Mouse (Mus musculus) intestine, embryonic 15.5 days (tissue): ENCODE data around the gene Cntnap5a. TPM values are rescaled to one million over a fixed set of nuclear protein-coding genes. Genes with fewer than 3 reads are reported as not detected.
A peak's percentile ranks its signal among the peaks of the same experiment; 100 is the strongest.

Source experiments
- ATAC-seq: fragments of 200-750 bp; cut with Nextera tagmentation; 2 replicates; pipeline ENCODE4 v1.8.0; 2017; ENCODE audit warnings: moderate TSS enrichment, moderate library complexity
- H3K27ac ChIP-seq: fragments of 300-500 bp; sonication (generic); 2 replicates; pipeline ENCODE4 v1.5.1; 2015; ENCODE audit warnings: mild to moderate bottlenecking, inconsistent platforms
- H3K27me3 ChIP-seq: fragments of 300-500 bp; sonication (generic); replicated peaks from 2 replicates; pipeline ENCODE4 v1.6.1; 2015; ENCODE audit warnings: inconsistent platforms
- H3K36me3 ChIP-seq: fragments of 300-500 bp; sonication (generic); 2 replicates; pipeline ENCODE4 v1.6.1; 2015; ENCODE audit warnings: inconsistent platforms
- H3K4me1 ChIP-seq: fragments of 300-500 bp; sonication (generic); replicated peaks from 2 replicates; pipeline ENCODE4 v1.6.1; 2015; ENCODE audit warnings: inconsistent platforms
- H3K4me2 ChIP-seq: fragments of 300-500 bp; sonication (generic); replicated peaks from 2 replicates; pipeline ENCODE4 v1.6.1; 2015; ENCODE audit warnings: mild to moderate bottlenecking, inconsistent platforms
- H3K4me3 ChIP-seq: fragments of 300-500 bp; sonication (generic); replicated peaks from 2 replicates; pipeline ENCODE4 v1.5.1; 2015; ENCODE audit warnings: inconsistent platforms
- H3K9ac ChIP-seq: fragments of 300-500 bp; sonication (generic); 2 replicates; pipeline ENCODE4 v1.6.1; 2015; ENCODE audit warnings: inconsistent platforms
- H3K9me3 ChIP-seq: fragments of 300-500 bp; sonication (generic); 2 replicates; pipeline ENCODE4 v1.6.1; 2016; ENCODE audit warnings: inconsistent platforms
- WGBS: fragments of 180-500 bp; shearing (Covaris S2); methylation state at CpG from one replicate; pipeline ENCODE4 v1.1.7; 2015; 5-methylcytosine and 5-hydroxymethylcytosine counted together
- polyA plus RNA-seq: library from polyadenylated mRNA; unstranded; fragments of >200 nt; fragmentation: Nextera tagmentation; extraction: Ambion mirVana; gene quantifications from 2 replicates; pipeline ENCODE4 v1.2.1, GENCODE M21; 2015

Gene Cntnap5a
- 0.04 and 0.05 TPM in 2 replicates for polyA plus RNA-seq

DNA sequence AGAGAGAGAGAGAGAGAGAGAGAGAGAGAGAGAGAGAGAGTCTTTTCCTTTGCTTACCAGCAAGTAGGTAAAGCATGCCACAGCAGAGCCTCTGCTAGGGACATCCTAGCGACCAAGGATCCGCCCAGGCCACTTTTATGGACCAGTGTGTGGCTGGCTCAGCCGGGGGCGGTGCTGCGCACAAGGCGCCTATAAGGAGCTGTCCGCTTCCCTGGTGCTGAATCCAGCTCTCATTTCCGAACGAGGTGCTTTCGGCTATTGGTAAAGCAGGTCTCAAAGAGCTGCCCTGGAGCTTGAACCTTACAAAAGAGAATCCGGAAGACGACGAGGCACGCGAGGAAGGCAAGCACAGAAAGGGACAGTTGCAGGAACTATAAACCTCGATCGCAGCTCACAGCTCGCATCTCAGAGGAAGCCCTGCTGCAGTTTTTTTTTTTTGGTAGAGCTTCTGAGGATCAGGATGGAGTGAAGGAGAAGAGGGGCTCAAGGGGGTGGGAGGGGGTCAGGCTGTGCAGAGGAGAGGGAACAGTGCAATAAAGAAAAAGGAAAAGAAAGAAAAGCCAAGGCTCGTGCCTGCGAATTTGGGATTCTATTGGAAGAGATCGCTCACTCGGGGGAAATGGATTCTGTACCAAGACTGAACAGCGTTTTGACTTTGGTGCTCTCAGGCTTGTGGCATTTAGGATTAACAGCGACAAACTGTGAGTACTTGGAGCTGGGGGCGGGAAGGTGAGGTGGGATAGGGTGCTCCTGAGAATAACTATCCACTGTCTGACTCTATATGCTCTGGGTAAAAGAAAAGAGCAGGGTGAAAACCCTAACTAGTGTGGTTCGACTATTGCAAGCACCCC lies at the start of gene Cntnap5a:
Gene Cntnap5a, plus strand, starts transcription at position 239 of the 851 bp plus-strand sequence.
- H3K9ac ChIP-seq = no peak within 1 kb of the TSS
- no peaks in the 10 kb centered on the region for H3K27me3 ChIP-seq
- peak; percentile 82 for ATAC-seq
- H3K4me3 ChIP-seq = no peak within 1 kb of the TSS
- H3K9me3 ChIP-seq = no peaks in the 10 kb centered on the region
- no peak within 1 kb of the TSS for H3K27ac ChIP-seq
- H3K4me2 ChIP-seq = no peak within 1 kb of the TSS
- H3K4me1 ChIP-seq = no peaks in the 10 kb centered on the region
- H3K36me3 ChIP-seq = no peaks in the 10 kb centered on the region
- 13% methylated on average over 26 of the region's 26 CpGs for WGBS

GRCm38 (mm10) chr1:115646921-115647320 lies 37.6 kb upstream of the Cntnap5a start:
- no peak overlapping the region for H3K4me2 ChIP-seq
- H3K27ac ChIP-seq = no peak overlapping the region
- no peak overlapping the region for H3K4me3 ChIP-seq
- no peaks in the 10 kb centered on the region for H3K4me1 ChIP-seq
- no peak for ATAC-seq
- 73% methylated on average over 2 of the region's 2 CpGs for WGBS
- H3K27me3 ChIP-seq = no peaks in the 10 kb centered on the region
- no peak overlapping the region for H3K9ac ChIP-seq
- H3K9me3 ChIP-seq = no peaks in the 10 kb centered on the region
- H3K36me3 ChIP-seq = no peaks in the 10 kb centered on the region

- 84% methylated on average over 5 of the region's 5 CpGs for whole genome bisulfite sequencing
- no peak overlapping the region for H3K27ac ChIP-seq
- no peaks in the 10 kb centered on the region for H3K4me1 ChIP-seq
- ATAC-seq = no peak
- H3K4me3 ChIP-seq = no peak overlapping the region
- no peak overlapping the region for H3K9ac ChIP-seq
- no peak overlapping the region for H3K4me2 ChIP-seq
- H3K27me3 ChIP-seq = no peaks in the 10 kb centered on the region
- H3K9me3 ChIP-seq = no peaks in the 10 kb centered on the region
- no peaks in the 10 kb centered on the region for H3K36me3 ChIP-seq
Observed at GRCm38 (mm10) chr1:115658343-115659064, 26.1 kb upstream of the Cntnap5a start.

DNA sequence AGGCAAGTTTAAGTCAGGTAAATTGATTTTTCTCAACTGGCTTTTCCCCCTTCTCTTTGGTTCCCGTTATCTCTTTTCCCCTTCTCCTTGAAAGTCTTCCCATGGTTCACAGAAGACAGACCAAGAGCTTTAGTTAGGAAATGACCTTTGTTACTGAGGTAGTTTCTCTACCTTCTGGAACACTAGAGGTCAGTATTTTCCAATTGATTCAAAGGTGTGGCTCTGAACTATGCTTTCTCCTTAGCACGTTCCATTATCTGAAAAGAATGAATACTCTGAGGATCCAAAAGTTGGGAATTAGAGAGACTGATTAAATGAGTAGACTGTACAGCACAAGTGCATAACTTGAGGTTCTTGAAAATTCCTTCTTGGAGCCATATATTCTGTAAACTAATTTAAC lies 1.9 kb downstream of the Cntnap5a start:
- no peaks in the 10 kb centered on the region for H3K9me3 ChIP-seq
- no peaks in the 10 kb centered on the region for H3K36me3 ChIP-seq
- H3K4me3 ChIP-seq = no peak overlapping the region
- no peak for ATAC-seq
- H3K4me2 ChIP-seq = no peak overlapping the region
- H3K9ac ChIP-seq = no peak overlapping the region
- no peaks in the 10 kb centered on the region for H3K4me1 ChIP-seq
- no peaks in the 10 kb centered on the region for H3K27me3 ChIP-seq
- 33% methylated on average over 2 of the region's 2 CpGs for WGBS
- no peak overlapping the region for H3K27ac ChIP-seq

DNA sequence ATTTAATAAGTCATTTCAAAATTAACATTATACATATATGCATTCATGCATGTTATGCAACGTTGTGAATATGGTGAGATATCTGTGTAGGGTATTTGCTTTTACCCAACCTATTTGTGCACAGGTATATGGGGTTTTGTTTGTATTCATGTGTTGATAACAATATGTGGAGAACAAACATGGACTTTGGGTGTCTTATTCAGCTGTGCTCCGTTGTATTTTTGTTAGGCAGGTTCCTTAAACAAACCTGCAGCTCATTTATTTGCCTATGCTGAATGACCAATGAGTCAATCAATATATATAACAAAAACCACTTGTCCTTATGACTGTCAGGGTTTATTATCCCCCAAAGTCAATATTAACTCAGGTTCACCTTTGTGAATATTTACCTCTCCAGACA lies 15.2 kb downstream of the Cntnap5a start:
- Histone ChIP-seq H3K36me3 (no peaks in the 10 kb centered on the region), H3K4me1 (no peaks in the 10 kb centered on the region), H3K4me2 (no peak overlapping the region), H3K27me3 (no peaks in the 10 kb centered on the region), H3K9ac (no peak overlapping the region), H3K9me3 (no peaks in the 10 kb centered on the region), H3K27ac (no peak overlapping the region), H3K4me3 (no peak overlapping the region)
- WGBS = 45% methylated on average over 2 of the region's 2 CpGs
- ATAC-seq = no peak

DNA sequence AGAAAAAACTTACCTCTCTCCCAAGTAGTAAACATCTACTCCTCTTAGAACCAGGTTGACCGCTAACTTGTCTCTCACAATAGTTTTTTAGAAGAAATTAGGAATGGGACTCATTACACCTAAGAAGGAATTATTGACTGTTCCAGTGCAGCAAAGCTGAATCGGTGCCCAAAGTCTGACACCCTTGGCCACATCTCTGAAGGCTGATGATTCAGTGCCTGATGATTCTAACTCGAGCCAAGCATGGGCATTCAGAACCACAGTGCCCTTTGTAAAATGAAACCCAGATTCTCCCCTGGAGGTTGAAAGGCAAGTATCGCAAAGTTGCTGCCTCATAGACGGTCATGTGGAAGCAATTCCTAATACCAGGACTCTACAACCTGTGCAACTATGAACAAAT lies 58.0 kb downstream of the Cntnap5a start:
- Histone ChIP-seq H3K4me2 (no peak overlapping the region), H3K9ac (no peak overlapping the region), H3K4me3 (no peak overlapping the region), H3K27ac (no peak overlapping the region), H3K9me3 (no peaks in the 10 kb centered on the region), H3K4me1 (no peaks in the 10 kb centered on the region), H3K36me3 (no peaks in the 10 kb centered on the region), H3K27me3 (no peaks in the 10 kb centered on the region)
- ATAC-seq = no peak
- 85% methylated on average over 5 of the region's 5 CpGs for WGBS

GRCm38 (mm10) chr1:115745569-115745968 lies 61.0 kb downstream of the Cntnap5a start:
- Histone ChIP-seq H3K4me2 (no peak overlapping the region), H3K9ac (no peak overlapping the region), H3K4me1 (no peaks in the 10 kb centered on the region), H3K27ac (no peak overlapping the region), H3K4me3 (no peak overlapping the region), H3K27me3 (no peaks in the 10 kb centered on the region), H3K9me3 (no peaks in the 10 kb centered on the region), H3K36me3 (no peaks in the 10 kb centered on the region)
- ATAC-seq = no peak

- 65% methylated on average over 5 of the region's 5 CpGs for WGBS
- Histone ChIP-seq H3K36me3 (no peaks in the 10 kb centered on the region), H3K9me3 (no peaks in the 10 kb centered on the region), H3K4me2 (no peak overlapping the region), H3K9ac (no peak overlapping the region), H3K4me3 (no peak overlapping the region), H3K4me1 (no peaks in the 10 kb centered on the region), H3K27me3 (no peaks in the 10 kb centered on the region), H3K27ac (no peak overlapping the region)
- ATAC-seq = no peak
Observed at GRCm38 (mm10) chr1:115784737-115785136, 100.2 kb downstream of the Cntnap5a start.

DNA sequence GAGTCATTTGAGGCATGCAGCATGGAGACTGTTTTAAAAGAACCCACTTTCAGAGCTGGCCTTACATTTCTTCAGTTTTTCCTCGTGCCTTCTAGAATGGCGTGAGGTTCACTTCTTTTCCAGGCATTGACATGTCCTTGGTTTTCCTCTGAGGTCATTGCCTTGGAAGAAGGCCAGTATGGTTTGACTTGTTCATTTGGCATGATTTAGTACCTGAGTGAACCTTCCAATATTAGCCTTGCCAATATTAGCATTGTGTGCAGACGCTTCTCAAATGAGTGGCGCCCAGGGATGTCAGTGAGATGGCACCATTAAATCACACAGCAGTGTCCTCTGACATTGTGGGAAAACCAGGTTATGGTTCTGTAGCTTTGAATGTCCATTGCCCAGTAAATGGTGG lies 158.0 kb downstream of the Cntnap5a start:
- ATAC-seq = no peak
- 88% methylated on average over 4 of the region's 4 CpGs for WGBS
- H3K4me2 ChIP-seq = no peak overlapping the region

GRCm38 (mm10) chr1:115847605-115848004 lies 163.0 kb downstream of the Cntnap5a start:
- WGBS = 58% methylated on average over 2 of the region's 2 CpGs
- no peak for ATAC-seq
- H3K4me1 ChIP-seq = no peaks in the 10 kb centered on the region

More for the DNA sequence above, 158.0 kb downstream of the Cntnap5a start:
- Histone ChIP-seq H3K36me3 (no peaks in the 10 kb centered on the region), H3K9ac (no peak overlapping the region), H3K27ac (no peak overlapping the region), H3K9me3 (no peaks in the 10 kb centered on the region), H3K4me3 (no peak overlapping the region), H3K27me3 (no peaks in the 10 kb centered on the region), H3K4me1 (no peaks in the 10 kb centered on the region)

DNA sequence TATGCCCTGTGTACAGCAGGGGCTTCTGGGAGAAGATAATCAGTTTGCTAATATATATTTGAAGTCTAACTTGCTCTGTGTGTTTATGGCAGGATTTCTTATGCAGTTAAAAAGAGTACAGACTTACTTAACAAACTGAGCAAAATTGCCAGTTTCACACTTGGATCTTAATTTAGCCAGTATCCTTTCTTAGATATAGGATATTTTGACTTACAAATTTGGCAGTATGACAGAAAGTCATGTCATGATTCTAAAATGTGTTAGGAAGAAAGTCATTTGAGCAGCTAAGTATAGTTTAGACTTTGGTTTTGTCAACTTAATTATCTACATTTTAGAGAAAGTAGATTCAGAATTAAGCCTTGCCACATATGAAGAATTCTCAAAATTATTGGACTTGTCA lies 167.7 kb downstream of the Cntnap5a start:
- no peak overlapping the region for H3K4me3 ChIP-seq
- no peak for ATAC-seq
- no peaks in the 10 kb centered on the region for H3K27me3 ChIP-seq
- H3K36me3 ChIP-seq = no peaks in the 10 kb centered on the region
- H3K4me2 ChIP-seq = no peak overlapping the region
- no peaks in the 10 kb centered on the region for H3K9me3 ChIP-seq
- no peak overlapping the region for H3K9ac ChIP-seq
- H3K4me1 ChIP-seq = no peaks in the 10 kb centered on the region
- H3K27ac ChIP-seq = no peak overlapping the region

More at GRCm38 (mm10) chr1:115847605-115848004, 163.0 kb downstream of the Cntnap5a start:
- no peaks in the 10 kb centered on the region for H3K27me3 ChIP-seq
- H3K4me3 ChIP-seq = no peak overlapping the region
- no peak overlapping the region for H3K4me2 ChIP-seq
- no peak overlapping the region for H3K9ac ChIP-seq
- no peaks in the 10 kb centered on the region for H3K9me3 ChIP-seq
- no peaks in the 10 kb centered on the region for H3K36me3 ChIP-seq
- no peak overlapping the region for H3K27ac ChIP-seq

GRCm38 (mm10) chr1:115918396-115918795 lies 233.8 kb downstream of the Cntnap5a start:
- no peak overlapping the region for H3K9ac ChIP-seq
- H3K4me3 ChIP-seq = no peak overlapping the region
- H3K27me3 ChIP-seq = no peaks in the 10 kb centered on the region
- no peak overlapping the region for H3K4me2 ChIP-seq
- no peaks in the 10 kb centered on the region for H3K9me3 ChIP-seq
- no peak overlapping the region for H3K27ac ChIP-seq
- 56% methylated on average over 1 of the region's 1 CpGs for WGBS
- ATAC-seq = no peak
- H3K36me3 ChIP-seq = no peaks in the 10 kb centered on the region
- H3K4me1 ChIP-seq = no peaks in the 10 kb centered on the region
